Mouse (Mus musculus): Measurements from ENCODE around the gene Mpeg1. TPM values are rescaled to one million over a fixed set of nuclear protein-coding genes. Genes with fewer than 3 reads are reported as not detected.

The Mpeg1 gene
- total and polyA plus RNA-seq, 2 experiments from 2014 or later: 1.1 to 3.2 TPM

GRCm38 (mm10) chr19:12499485-12499884, 38.9 kb downstream of the Mpeg1 start:
- H3K4me3 ChIP-seq (ENCODE audit: low read depth, low read length): peak overlapping the region; percentile 80
- peak overlapping the region; percentile 79 for H3K4me2 ChIP-seq (ENCODE audit: low read depth)
- H3K27me3 ChIP-seq (ENCODE audit: insufficient read depth, low read length): no peaks in the 10 kb centered on the region
- peak overlapping the region; percentile 91; the same call in 1 of the 2 replicates for H3K27ac ChIP-seq (ENCODE audit: low read depth, low read length)
- no peaks in the 10 kb centered on the region for H3K9me3 ChIP-seq (ENCODE audit: low read length)
- H3K9ac ChIP-seq: peak overlapping the region; percentile 95
- DNase-seq (no peak), ATAC-seq (no peak)
- whole genome bisulfite sequencing: 8% methylated on average over 2 of the region's 2 CpGs
- peaks cover 14% of the 10 kb centered on the region for H3K4me1 ChIP-seq (ENCODE audit: insufficient read depth)
- no peak for TF ChIP-seq CTCF (IDR thresholded peaks at IDR 0.05; ENCODE audit: low read depth)
- no peaks in the 10 kb centered on the region for H3K36me3 ChIP-seq (ENCODE audit: insufficient read depth)

GRCm38 (mm10) chr19:12500124-12500523, 39.5 kb downstream of the Mpeg1 start:
- Histone ChIP-seq H3K9ac (peak overlapping the region; percentile 95), H3K4me3 (ENCODE audit: low read depth, low read length) (peak overlapping the region; percentile 80), H3K27ac (ENCODE audit: low read depth, low read length) (peak overlapping the region; percentile 91), H3K9me3 (ENCODE audit: low read length) (no peaks in the 10 kb centered on the region), H3K4me2 (ENCODE audit: low read depth) (peak overlapping the region; percentile 79), H3K4me1 (ENCODE audit: insufficient read depth) (peaks cover 14% of the 10 kb centered on the region), H3K27me3 (ENCODE audit: insufficient read depth, low read length) (no peaks in the 10 kb centered on the region), H3K36me3 (ENCODE audit: insufficient read depth) (no peaks in the 10 kb centered on the region)
- 2% methylated on average over 3 of the region's 3 CpGs for WGBS
- DNase-seq: peak; percentile 63
- no peak for TF ChIP-seq CTCF (IDR thresholded peaks at IDR 0.05; ENCODE audit: low read depth)
- ATAC-seq: peak; percentile 26

- no peaks in the 10 kb centered on the region for H3K36me3 ChIP-seq (ENCODE audit: insufficient read depth)
- peak overlapping the region; percentile 91 for H3K27ac ChIP-seq (ENCODE audit: low read depth, low read length)
- H3K27me3 ChIP-seq (ENCODE audit: insufficient read depth, low read length): no peaks in the 10 kb centered on the region
- H3K4me2 ChIP-seq (ENCODE audit: low read depth): peak overlapping the region; percentile 79
- WGBS: 3% methylated on average over 35 of the region's 38 CpGs
- H3K4me3 ChIP-seq (ENCODE audit: low read depth, low read length): peak overlapping the region; percentile 80
- peak overlapping the region; percentile 95 for H3K9ac ChIP-seq
- H3K9me3 ChIP-seq (ENCODE audit: low read length): no peaks in the 10 kb centered on the region
- DNase-seq: peak; percentile 55
- H3K4me1 ChIP-seq (ENCODE audit: insufficient read depth): peaks cover 14% of the 10 kb centered on the region
- peak; percentile 36 for ATAC-seq
- peak; percentile 15 for TF ChIP-seq CTCF (IDR thresholded peaks at IDR 0.05; ENCODE audit: low read depth)
Measured at GRCm38 (mm10) chr19:12500881-12501311, 40.3 kb downstream of the Mpeg1 start.

- H3K27me3 ChIP-seq (ENCODE audit: insufficient read depth, low read length): no peaks in the 10 kb centered on the region
- peak; percentile 91 for ATAC-seq
- H3K4me2 ChIP-seq (ENCODE audit: low read depth): peak within 1 kb of the TSS; percentile 79
- peak within 1 kb of the TSS; percentile 80 for H3K4me3 ChIP-seq (ENCODE audit: low read depth, low read length)
- under 1% methylated on average over 68 of the region's 80 CpGs for WGBS
- no peaks in the 10 kb centered on the region for H3K36me3 ChIP-seq (ENCODE audit: insufficient read depth)
- TF ChIP-seq CTCF (IDR thresholded peaks at IDR 0.05; ENCODE audit: low read depth): peak; percentile 94
- H3K4me1 ChIP-seq (ENCODE audit: insufficient read depth): peaks cover 14% of the 10 kb centered on the region
- DNase-seq: peak; percentile 94
- H3K27ac ChIP-seq (ENCODE audit: low read depth, low read length): peak within 1 kb of the TSS; percentile 91
- H3K9me3 ChIP-seq (ENCODE audit: low read length): no peaks in the 10 kb centered on the region
- peak within 1 kb of the TSS; percentile 95 for H3K9ac ChIP-seq
Measured at GRCm38 (mm10) chr19:12501370-12502347, 41.1 kb downstream of the Mpeg1 start, which contains the start of gene Dtx4. Dtx4 (minus strand) TSS chr19:12501454.

- H3K4me2 ChIP-seq (ENCODE audit: low read depth): no peak overlapping the region
- peaks cover 14% of the 10 kb centered on the region for H3K4me1 ChIP-seq (ENCODE audit: insufficient read depth)
- H3K9me3 ChIP-seq (ENCODE audit: low read length): no peaks in the 10 kb centered on the region
- no peak overlapping the region for H3K9ac ChIP-seq
- 93% methylated on average over 7 of the region's 7 CpGs for WGBS
- TF ChIP-seq CTCF (IDR thresholded peaks at IDR 0.05; ENCODE audit: low read depth): no peak
- ATAC-seq (no peak), DNase-seq (no peak)
- no peaks in the 10 kb centered on the region for H3K36me3 ChIP-seq (ENCODE audit: insufficient read depth)
- H3K27ac ChIP-seq (ENCODE audit: low read depth, low read length): no peak overlapping the region
- no peak overlapping the region for H3K4me3 ChIP-seq (ENCODE audit: low read depth, low read length)
- no peaks in the 10 kb centered on the region for H3K27me3 ChIP-seq (ENCODE audit: insufficient read depth, low read length)
Measured at GRCm38 (mm10) chr19:12502756-12503155, 42.2 kb downstream of the Mpeg1 start.

GRCm38 (mm10) chr19:12514621-12515020, 54.0 kb downstream of the Mpeg1 start:
- H3K27me3 ChIP-seq (ENCODE audit: insufficient read depth, low read length): no peaks in the 10 kb centered on the region
- no peaks in the 10 kb centered on the region for H3K9me3 ChIP-seq (ENCODE audit: low read length)
- no peak for TF ChIP-seq CTCF (IDR thresholded peaks at IDR 0.05; ENCODE audit: low read depth)
- H3K4me1 ChIP-seq (ENCODE audit: insufficient read depth): no peaks in the 10 kb centered on the region
- no peak overlapping the region for H3K4me2 ChIP-seq (ENCODE audit: low read depth)
- DNase-seq (no peak), ATAC-seq (no peak)
- no peak overlapping the region for H3K27ac ChIP-seq (ENCODE audit: low read depth, low read length)
- no peaks in the 10 kb centered on the region for H3K36me3 ChIP-seq (ENCODE audit: insufficient read depth)
- no peak overlapping the region for H3K9ac ChIP-seq
- H3K4me3 ChIP-seq (ENCODE audit: low read depth, low read length): no peak overlapping the region

Other genes starting within 250 kb of the Mpeg1 start
- not detected in 2 replicates for gene Olfr1432, start 228.2 kb upstream of the Mpeg1 start, total RNA-seq (2014; rRNA removed)
- not detected in 2 replicates for gene Olfr1432, start 228.2 kb upstream of the Mpeg1 start, polyA plus RNA-seq (2015; fragmentation: Nextera tagmentation; extraction: Ambion mirVana)
- not detected in 2 replicates for gene Olfr262, start 219.1 kb upstream of the Mpeg1 start, total RNA-seq (2014; rRNA removed)
- not detected in 2 replicates for gene Olfr262, start 219.1 kb upstream of the Mpeg1 start, polyA plus RNA-seq (2015; fragmentation: Nextera tagmentation; extraction: Ambion mirVana)
- not detected in 2 replicates for gene Olfr235, start 199.7 kb upstream of the Mpeg1 start, total RNA-seq (2014; rRNA removed)
- gene Olfr235, start 199.7 kb upstream of the Mpeg1 start, polyA plus RNA-seq (2015; fragmentation: Nextera tagmentation; extraction: Ambion mirVana): not detected in 2 replicates
- gene Olfr1434, start 180.9 kb upstream of the Mpeg1 start, total RNA-seq (2014; rRNA removed): not detected in 2 replicates
- gene Olfr1434, start 180.9 kb upstream of the Mpeg1 start, polyA plus RNA-seq (2015; fragmentation: Nextera tagmentation; extraction: Ambion mirVana): not detected in 2 replicates
- gene Olfr1436, start 161.6 kb upstream of the Mpeg1 start, total RNA-seq (2014; rRNA removed): not detected in 2 replicates
- not detected in 2 replicates for gene Olfr1436, start 161.6 kb upstream of the Mpeg1 start, polyA plus RNA-seq (2015; fragmentation: Nextera tagmentation; extraction: Ambion mirVana)
- gene Olfr1437, start 135.7 kb upstream of the Mpeg1 start, total RNA-seq (2014; rRNA removed): not detected in 2 replicates
- not detected in 2 replicates for gene Olfr1437, start 135.7 kb upstream of the Mpeg1 start, polyA plus RNA-seq (2015; fragmentation: Nextera tagmentation; extraction: Ambion mirVana)
- not detected in 2 replicates for gene Olfr1438-ps1, start 124.9 kb upstream of the Mpeg1 start, total RNA-seq (2014; rRNA removed)
- not detected in 2 replicates for gene Olfr1438-ps1, start 124.9 kb upstream of the Mpeg1 start, polyA plus RNA-seq (2015; fragmentation: Nextera tagmentation; extraction: Ambion mirVana)
- not detected in 2 replicates for gene Olfr1440, start 73.5 kb upstream of the Mpeg1 start, total RNA-seq (2014; rRNA removed)
- gene Olfr1440, start 73.5 kb upstream of the Mpeg1 start, polyA plus RNA-seq (2015; fragmentation: Nextera tagmentation; extraction: Ambion mirVana): not detected in 2 replicates
- not detected in 2 replicates for gene Olfr1441, start 43.3 kb upstream of the Mpeg1 start, total RNA-seq (2014; rRNA removed)
- gene Olfr1441, start 43.3 kb upstream of the Mpeg1 start, polyA plus RNA-seq (2015; fragmentation: Nextera tagmentation; extraction: Ambion mirVana): not detected in 2 replicates
- not detected in 2 replicates for gene Pfpl, start 32.9 kb upstream of the Mpeg1 start, total RNA-seq (2014; rRNA removed)
- 0.04 TPM in 1 of 2 replicates, not detected in the other for gene Pfpl, start 32.9 kb upstream of the Mpeg1 start, polyA plus RNA-seq (2015; fragmentation: Nextera tagmentation; extraction: Ambion mirVana)
- 43.2 and 48.8 TPM in 2 replicates for gene Dtx4, start 40.7 kb downstream of the Mpeg1 start, total RNA-seq (2014; rRNA removed)
- 20.6 and 21.2 TPM in 2 replicates for gene Dtx4, start 40.7 kb downstream of the Mpeg1 start, polyA plus RNA-seq (2015; fragmentation: Nextera tagmentation; extraction: Ambion mirVana)
- gene Fam111a, start 85.0 kb downstream of the Mpeg1 start, total RNA-seq (2014; rRNA removed): 4.3 and 4.4 TPM in 2 replicates
- 2.9 and 3.2 TPM in 2 replicates for gene Fam111a, start 85.0 kb downstream of the Mpeg1 start, polyA plus RNA-seq (2015; fragmentation: Nextera tagmentation; extraction: Ambion mirVana)
- gene Gm4952, start 139.2 kb downstream of the Mpeg1 start, total RNA-seq (2014; rRNA removed): 0.29 and 0.31 TPM in 2 replicates
- 0.13 and 0.19 TPM in 2 replicates for gene Gm4952, start 139.2 kb downstream of the Mpeg1 start, polyA plus RNA-seq (2015; fragmentation: Nextera tagmentation; extraction: Ambion mirVana)
- not detected in 2 replicates for gene Glyat, start 172.5 kb downstream of the Mpeg1 start, total RNA-seq (2014; rRNA removed)
- gene Glyat, start 172.5 kb downstream of the Mpeg1 start, polyA plus RNA-seq (2015; fragmentation: Nextera tagmentation; extraction: Ambion mirVana): not detected in 2 replicates
- not detected in 2 replicates for gene Olfr1442, start 209.7 kb downstream of the Mpeg1 start, total RNA-seq (2014; rRNA removed)
- gene Olfr1442, start 209.7 kb downstream of the Mpeg1 start, polyA plus RNA-seq (2015; fragmentation: Nextera tagmentation; extraction: Ambion mirVana): not detected in 2 replicates
- not detected in 2 replicates for gene Olfr1443, start 217.3 kb downstream of the Mpeg1 start, total RNA-seq (2014; rRNA removed)
- gene Olfr1443, start 217.3 kb downstream of the Mpeg1 start, polyA plus RNA-seq (2015; fragmentation: Nextera tagmentation; extraction: Ambion mirVana): not detected in 2 replicates
- gene Keg1, start 235.0 kb downstream of the Mpeg1 start, total RNA-seq (2014; rRNA removed): not detected in 2 replicates
- gene Keg1, start 235.0 kb downstream of the Mpeg1 start, polyA plus RNA-seq (2015; fragmentation: Nextera tagmentation; extraction: Ambion mirVana): not detected in 2 replicates

Data from forebrain, postnatal 0 days (tissue).